Mouse (Mus musculus) limb, embryonic 14.5 days (tissue): ENCODE measurements around the gene Gm2115. TPM values are rescaled to one million over a fixed set of nuclear protein-coding genes. Genes with fewer than 3 reads are reported as not detected.

Experiments
- ATAC-seq: fragments of 200-750 bp; cut with Nextera tagmentation; 2 replicates; pipeline ENCODE4 v1.8.0; 2017; ENCODE audit warnings: low read depth, moderate number of reproducible peaks, moderate TSS enrichment; ENCODE audit not compliant: low FRiP score
- DNase-seq: peaks from one replicate; pipeline ENCODE4 v3.0.0-alpha.2; 2015; ENCODE audit warnings: low spot score
- H3K27ac ChIP-seq: fragments of 300-500 bp; sonication (generic); replicated peaks from 2 replicates; pipeline ENCODE4 v1.5.1; 2014; ENCODE audit warnings: low read depth, mild to moderate bottlenecking, low read length, moderate library complexity, mixed read lengths
- H3K27me3 ChIP-seq: fragments of 300-500 bp; sonication (generic); 2 replicates; pipeline ENCODE4 v1.6.1; 2014; ENCODE audit warnings: low read length, mixed read lengths; ENCODE audit not compliant: control insufficient read depth, insufficient read depth
- H3K36me3 ChIP-seq: fragments of 300-500 bp; sonication (generic); 2 replicates; pipeline ENCODE4 v1.6.1; 2014; ENCODE audit warnings: mild to moderate bottlenecking, low read length, moderate library complexity, mixed read lengths; ENCODE audit not compliant: control insufficient read depth, insufficient read depth
- H3K4me1 ChIP-seq: fragments of 300-500 bp; sonication (generic); 2 replicates; pipeline ENCODE4 v1.6.1; 2014; ENCODE audit warnings: antibody characterized with exemption, low read length, mixed read lengths; ENCODE audit not compliant: control insufficient read depth, insufficient read depth
- H3K4me2 ChIP-seq: fragments of 300-500 bp; sonication (generic); replicated peaks from 2 replicates; pipeline ENCODE4 v1.6.1; 2014; ENCODE audit warnings: low read depth, mild to moderate bottlenecking, low read length, moderate library complexity; ENCODE audit not compliant: severe bottlenecking
- H3K4me3 ChIP-seq: fragments of 300-500 bp; sonication (generic); replicated peaks from 2 replicates; pipeline ENCODE4 v1.5.1; 2014; ENCODE audit warnings: low read length
- H3K9ac ChIP-seq: fragments of 300-500 bp; sonication (generic); 2 replicates; pipeline ENCODE4 v1.6.1; 2014; ENCODE audit warnings: mild to moderate bottlenecking, low read depth, low read length, moderate library complexity; ENCODE audit not compliant: severe bottlenecking
- H3K9me3 ChIP-seq: fragments of 300-500 bp; sonication (generic); 2 replicates; pipeline ENCODE4 v1.6.1; 2016; ENCODE audit warnings: low read length; ENCODE audit not compliant: control insufficient read depth
- POLR2A ChIP-seq: fragments of 200-500 bp; IDR thresholded peaks from 2 replicates; pipeline ENCODE4 v1.8.0; 2012; ENCODE audit warnings: inconsistent platforms, mild to moderate bottlenecking, moderate library complexity, borderline replicate concordance; ENCODE audit not compliant: insufficient read depth, insufficient read length; ENCODE audit errors: extremely low read depth
- WGBS: fragments of 180-500 bp; shearing (Covaris S2); extraction: QIAGEN DNeasy Blood & Tissue Kit; methylation state at CpG from one replicate; pipeline ENCODE4 v1.1.7; 2014; 5-methylcytosine and 5-hydroxymethylcytosine counted together
- polyA plus RNA-seq, 2 experiments: library from polyadenylated mRNA; depleted of rRNA in 1 of 2; stranded (reverse) in 1 of 2; unstranded in 1 of 2; fragments of >200 nt; fragmentation: Nextera tagmentation in 1 of 2; extraction: Ambion mirVana in 1 of 2; gene quantifications; 2 replicates each; pipeline versions ENCODE4 v1.2.1 to v1.2.3; 2012 to 2014

Gm2115 gene
- polyA plus RNA-seq, 2 experiments: 0.97 to 0.99 TPM

DNA sequence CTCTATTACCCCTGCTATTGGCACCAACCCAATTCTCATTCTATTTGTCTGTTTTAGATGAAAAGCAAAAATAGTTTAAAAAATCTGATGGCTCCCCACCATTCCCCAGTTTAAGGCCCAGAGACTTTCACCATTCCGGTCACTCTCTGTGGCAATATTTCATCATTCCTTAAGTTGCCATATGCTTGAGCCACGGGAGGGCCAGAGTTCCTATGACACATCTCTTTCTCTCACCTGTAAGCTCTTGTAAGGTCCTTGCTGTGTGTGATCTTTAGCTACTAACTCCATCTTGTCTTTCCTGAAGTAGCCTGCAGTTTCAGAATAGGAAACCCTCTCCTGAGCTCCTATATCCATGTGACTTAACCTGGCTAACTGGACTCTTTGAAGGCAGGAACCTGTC lies 90.2 kb downstream of the Gm2115 start:
- no peaks in the 10 kb centered on the region for H3K27me3 ChIP-seq
- peaks cover 23% of the 10 kb centered on the region for H3K36me3 ChIP-seq
- H3K9me3 ChIP-seq: no peaks in the 10 kb centered on the region
- DNase-seq (no peak), ATAC-seq (no peak)
- no peak overlapping the region for H3K4me2 ChIP-seq
- 88% methylated on average over 2 of the region's 2 CpGs for WGBS
- H3K4me3 ChIP-seq: no peak overlapping the region
- TF ChIP-seq POLR2A: no peak
- H3K27ac ChIP-seq: no peak overlapping the region
- H3K4me1 ChIP-seq: no peaks in the 10 kb centered on the region
- H3K9ac ChIP-seq: no peak overlapping the region

DNA sequence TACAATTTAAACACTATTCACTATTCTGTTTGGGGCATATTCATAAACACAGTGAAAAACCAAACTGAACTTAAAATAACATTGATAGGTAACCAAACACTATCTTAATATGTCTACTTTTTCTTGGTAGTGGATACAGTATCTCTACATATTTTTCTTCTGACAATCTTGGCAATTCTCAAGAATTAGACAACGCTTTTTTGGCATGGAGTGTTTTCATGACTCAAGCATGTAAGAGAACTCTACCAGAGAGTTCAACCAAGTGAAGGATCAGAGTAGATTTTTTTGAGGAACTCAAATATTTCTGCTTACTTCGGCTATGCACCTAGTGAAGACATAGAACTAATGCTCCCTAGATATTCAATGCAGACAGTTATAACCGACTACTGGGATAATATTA lies 92.2 kb downstream of the Gm2115 start:
- Histone ChIP-seq H3K27ac (no peak overlapping the region), H3K4me1 (no peaks in the 10 kb centered on the region), H3K27me3 (no peaks in the 10 kb centered on the region), H3K9me3 (no peaks in the 10 kb centered on the region), H3K9ac (no peak overlapping the region), H3K36me3 (peaks cover 26% of the 10 kb centered on the region), H3K4me3 (no peak overlapping the region), H3K4me2 (no peak overlapping the region)
- DNase-seq (no peak), ATAC-seq (no peak)
- no peak for TF ChIP-seq POLR2A
- WGBS: 93% methylated on average over 3 of the region's 3 CpGs

DNA sequence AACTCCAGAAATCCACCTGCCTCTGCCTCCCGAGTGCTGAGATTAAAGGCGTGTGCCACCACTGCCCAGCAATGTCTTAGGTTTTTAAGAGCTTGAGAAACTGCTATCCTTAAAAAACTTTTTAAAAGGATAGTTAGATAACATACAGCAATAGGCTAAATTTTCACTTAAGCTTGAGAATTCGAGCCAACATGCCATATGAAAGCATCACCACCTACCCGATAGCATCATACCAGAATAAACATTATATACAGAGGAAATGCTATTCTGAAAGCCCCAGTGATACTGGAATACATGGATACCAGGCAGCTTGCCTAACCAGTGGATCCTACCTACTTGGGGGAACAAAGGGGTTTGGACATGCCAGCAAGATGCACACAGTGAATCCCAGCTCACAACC lies 95.0 kb downstream of the Gm2115 start:
- Histone ChIP-seq H3K27ac (no peak overlapping the region), H3K36me3 (peaks cover 18% of the 10 kb centered on the region), H3K4me2 (no peak overlapping the region), H3K4me3 (no peak overlapping the region), H3K27me3 (no peaks in the 10 kb centered on the region), H3K4me1 (no peaks in the 10 kb centered on the region), H3K9me3 (no peaks in the 10 kb centered on the region), H3K9ac (no peak overlapping the region)
- no peak for DNase-seq
- ATAC-seq: no peak
- 97% methylated on average over 4 of the region's 4 CpGs for WGBS
- no peak for TF ChIP-seq POLR2A

DNA sequence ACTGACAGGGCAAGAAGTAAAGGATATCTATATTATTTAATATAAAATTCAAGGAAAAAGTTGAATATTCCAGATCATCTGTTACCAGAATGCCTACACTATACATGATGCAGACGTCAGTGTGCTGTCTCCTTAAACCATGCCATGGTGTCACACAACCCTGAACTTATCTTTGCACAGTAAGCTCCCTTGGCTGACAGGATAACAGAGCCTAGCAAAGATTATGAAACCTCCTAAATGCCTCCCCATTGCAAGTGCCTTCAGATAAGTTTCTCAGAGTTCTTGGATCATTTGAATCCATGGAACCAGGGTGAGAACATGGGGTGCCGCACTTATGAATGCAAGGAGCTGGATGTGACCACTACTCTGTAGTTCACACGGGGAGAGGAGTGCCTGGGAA lies 103.1 kb downstream of the Gm2115 start:
- Histone ChIP-seq H3K27ac (no peak overlapping the region), H3K4me2 (no peak overlapping the region), H3K36me3 (peaks cover 19% of the 10 kb centered on the region), H3K27me3 (no peaks in the 10 kb centered on the region), H3K4me1 (no peaks in the 10 kb centered on the region), H3K9ac (no peak overlapping the region), H3K9me3 (no peaks in the 10 kb centered on the region), H3K4me3 (no peak overlapping the region)
- no peak for TF ChIP-seq POLR2A
- WGBS: 94% methylated on average over 3 of the region's 3 CpGs
- no peak for ATAC-seq
- no peak for DNase-seq

Other genes with a start within 250 kb of the Gm2115 start
- gene Arnt2, start 118.8 kb upstream of the Gm2115 start, polyA plus RNA-seq (2012; rRNA removed): 29.7 and 37.4 TPM in 2 replicates
- 11.0 and 13.6 TPM in 2 replicates for gene Arnt2, start 118.8 kb upstream of the Gm2115 start, polyA plus RNA-seq (2014; fragmentation: Nextera tagmentation; extraction: Ambion mirVana)
- gene Fah, start 77.8 kb downstream of the Gm2115 start, polyA plus RNA-seq (2012; rRNA removed): 7.2 and 7.4 TPM in 2 replicates
- 4.3 and 5.0 TPM in 2 replicates for gene Fah, start 77.8 kb downstream of the Gm2115 start, polyA plus RNA-seq (2014; fragmentation: Nextera tagmentation; extraction: Ambion mirVana)
- 159 and 188 TPM in 2 replicates for gene Zfand6, start 161.0 kb downstream of the Gm2115 start, polyA plus RNA-seq (2012; rRNA removed)
- 151 and 173 TPM in 2 replicates for gene Zfand6, start 161.0 kb downstream of the Gm2115 start, polyA plus RNA-seq (2014; fragmentation: Nextera tagmentation; extraction: Ambion mirVana)